Mouse (Mus musculus): ENCODE measurements at regions not wholly inside any gene's neighbourhood (a gene's known extent, or its start where the extent isn't known, plus 50 kb on each side); places are given as distances from the start of the nearest gene placed in this dataset.

GRCm38 (mm10) chr2:136617138-136617537, 96.1 kb upstream of the Snap25 start:
- WGBS = 85% methylated on average over 2 of the region's 2 CpGs
- no peaks in the 10 kb centered on the region for H3K36me3 ChIP-seq

DNA sequence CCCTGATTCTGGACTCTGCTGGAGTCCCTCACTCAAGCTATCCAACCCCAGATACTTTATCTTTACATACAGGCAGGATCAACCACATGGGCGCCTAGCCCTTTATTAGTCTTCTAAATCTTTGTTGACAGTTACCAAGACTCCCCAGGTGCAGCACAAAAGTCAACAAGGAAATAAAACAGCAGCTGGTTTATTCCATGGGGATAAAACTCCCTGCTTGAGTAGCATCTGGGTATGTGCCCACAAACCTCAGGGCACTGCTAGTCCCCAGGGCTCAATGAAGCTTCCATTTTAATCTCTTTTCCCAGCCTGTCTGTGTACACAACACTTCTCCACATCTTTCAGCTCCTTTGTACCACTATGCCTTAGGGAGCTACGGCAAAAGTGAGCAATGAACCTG, 95.1 kb upstream of the Snap25 start:
- Histone ChIP-seq H3K36me3 (no peaks in the 10 kb centered on the region), H3K4me3 (no peak overlapping the region), H3K4me2 (no peak overlapping the region), H3K4me1 (replicated peaks) (peaks cover 5% of the 10 kb centered on the region), H3K27ac (replicated peaks) (no peak overlapping the region), H3K9me3 (no peaks in the 10 kb centered on the region), H3K27me3 (no peaks in the 10 kb centered on the region), H3K9ac (no peak overlapping the region)
- 23% methylated on average over 2 of the region's 2 CpGs for WGBS
- ATAC-seq (ENCODE audit: low read depth) = 0 out of 2 replicates have a peak, but pooled peaks have one; percentile 40

More at GRCm38 (mm10) chr2:136617138-136617537, 96.1 kb upstream of the Snap25 start:
- Histone ChIP-seq H3K9me3 (no peaks in the 10 kb centered on the region), H3K4me3 (no peak overlapping the region), H3K27ac (replicated peaks) (no peak overlapping the region), H3K27me3 (no peaks in the 10 kb centered on the region), H3K9ac (no peak overlapping the region), H3K4me1 (replicated peaks) (peaks cover 5% of the 10 kb centered on the region), H3K4me2 (no peak overlapping the region)
- ATAC-seq (ENCODE audit: low read depth) = no peak

DNA sequence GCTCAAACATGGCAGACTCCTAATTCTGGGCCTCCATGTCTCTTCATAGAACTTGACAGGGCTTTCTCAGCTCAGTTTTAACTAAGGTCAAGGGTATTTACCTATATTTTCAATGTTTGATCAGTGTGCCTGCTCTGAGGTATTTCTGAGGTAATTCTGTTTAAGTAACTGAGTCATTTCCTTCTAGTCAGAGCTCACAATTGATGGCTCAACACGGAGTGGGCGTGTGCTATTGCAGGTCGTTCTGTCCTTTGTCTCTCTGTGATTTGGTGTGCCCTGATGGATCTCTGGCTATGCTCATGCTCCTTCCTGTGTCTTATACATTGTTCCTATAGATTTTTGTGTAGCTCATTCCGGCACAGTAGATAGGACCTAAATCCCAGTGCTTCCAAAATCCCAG, 92.9 kb upstream of the Snap25 start:
- Histone ChIP-seq H3K9ac (no peak overlapping the region), H3K36me3 (no peaks in the 10 kb centered on the region), H3K27ac (replicated peaks) (no peak overlapping the region), H3K4me3 (no peak overlapping the region), H3K9me3 (no peaks in the 10 kb centered on the region), H3K4me1 (replicated peaks) (peaks cover 5% of the 10 kb centered on the region), H3K27me3 (no peaks in the 10 kb centered on the region), H3K4me2 (no peak overlapping the region)
- 67% methylated on average over 4 of the region's 4 CpGs for WGBS
- ATAC-seq (ENCODE audit: low read depth) = no peak

GRCm38 (mm10) chr2:136620969-136621368, 92.3 kb upstream of the Snap25 start:
- Histone ChIP-seq H3K4me3 (no peak overlapping the region), H3K9me3 (no peaks in the 10 kb centered on the region), H3K9ac (no peak overlapping the region), H3K27me3 (no peaks in the 10 kb centered on the region), H3K4me2 (no peak overlapping the region), H3K4me1 (replicated peaks) (peaks cover 5% of the 10 kb centered on the region), H3K36me3 (no peaks in the 10 kb centered on the region), H3K27ac (replicated peaks) (no peak overlapping the region)
- ATAC-seq (ENCODE audit: low read depth) = no peak
- WGBS = 95% methylated on average over 4 of the region's 4 CpGs

DNA sequence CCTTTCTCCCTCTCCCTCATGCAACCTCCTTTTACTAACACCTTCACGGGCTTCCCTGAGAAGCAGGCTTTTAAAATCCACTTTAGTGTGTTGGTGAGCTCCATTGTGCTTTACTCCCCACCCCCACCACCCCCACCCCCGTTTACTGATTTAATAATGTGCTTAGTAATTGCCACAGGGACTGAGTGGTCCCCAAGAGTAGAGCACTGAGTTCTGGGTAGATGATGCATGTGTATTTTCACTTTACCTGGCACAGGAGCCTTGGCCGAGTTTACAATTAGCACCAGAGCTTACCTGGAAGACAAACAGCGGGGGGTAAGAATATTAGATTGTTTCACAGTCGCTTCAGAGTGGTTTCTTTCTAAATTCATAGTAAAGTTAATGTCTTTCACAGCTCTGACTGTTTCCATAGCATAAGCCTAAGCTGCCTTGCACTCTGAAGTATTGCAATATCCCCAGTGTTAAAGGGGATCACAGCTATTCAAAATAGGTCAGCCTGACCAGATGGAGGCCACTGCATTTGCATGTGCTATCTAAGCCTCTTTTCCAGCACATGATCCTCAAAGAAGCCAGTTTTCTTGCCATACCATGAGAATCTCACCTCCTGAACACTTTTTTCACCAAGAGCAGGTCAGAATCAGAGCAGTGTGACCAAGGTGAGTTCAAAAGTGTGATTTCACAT, 89.3 kb upstream of the Snap25 start:
- H3K4me2 ChIP-seq = no peak overlapping the region
- no peaks in the 10 kb centered on the region for H3K4me1 ChIP-seq (replicated peaks)
- ATAC-seq (ENCODE audit: low read depth) = no peak
- no peaks in the 10 kb centered on the region for H3K9me3 ChIP-seq
- no peaks in the 10 kb centered on the region for H3K27me3 ChIP-seq
- H3K4me3 ChIP-seq = no peak overlapping the region
- WGBS = 52% methylated on average over 5 of the region's 5 CpGs
- H3K36me3 ChIP-seq = no peaks in the 10 kb centered on the region
- 0 out of 2 replicates have a peak overlapping the region, but pooled peaks have one; percentile 10 for H3K27ac ChIP-seq (replicated peaks)
- H3K9ac ChIP-seq = no peak overlapping the region

- Histone ChIP-seq H3K36me3 (no peaks in the 10 kb centered on the region), H3K9me3 (no peaks in the 10 kb centered on the region), H3K27ac (replicated peaks) (no peak overlapping the region), H3K4me2 (no peak overlapping the region), H3K9ac (no peak overlapping the region), H3K27me3 (no peaks in the 10 kb centered on the region), H3K4me1 (replicated peaks) (no peaks in the 10 kb centered on the region), H3K4me3 (no peak overlapping the region)
- no peak for ATAC-seq (ENCODE audit: low read depth)
These were observed 88.8 kb upstream of the Snap25 start for GRCm38 (mm10) chr2:136624490-136624850.

- ATAC-seq (ENCODE audit: low read depth) = no peak
- H3K9me3 ChIP-seq = no peaks in the 10 kb centered on the region
- no peak overlapping the region for H3K9ac ChIP-seq
- no peaks in the 10 kb centered on the region for H3K36me3 ChIP-seq
- no peaks in the 10 kb centered on the region for H3K27me3 ChIP-seq
- no peak overlapping the region for H3K4me3 ChIP-seq
- no peaks in the 10 kb centered on the region for H3K4me1 ChIP-seq (replicated peaks)
- H3K27ac ChIP-seq (replicated peaks) = no peak overlapping the region
- 82% methylated on average over 3 of the region's 3 CpGs for WGBS
- H3K4me2 ChIP-seq = no peak overlapping the region
These were observed 66.3 kb upstream of the Snap25 start for GRCm38 (mm10) chr2:136646917-136647316.

DNA sequence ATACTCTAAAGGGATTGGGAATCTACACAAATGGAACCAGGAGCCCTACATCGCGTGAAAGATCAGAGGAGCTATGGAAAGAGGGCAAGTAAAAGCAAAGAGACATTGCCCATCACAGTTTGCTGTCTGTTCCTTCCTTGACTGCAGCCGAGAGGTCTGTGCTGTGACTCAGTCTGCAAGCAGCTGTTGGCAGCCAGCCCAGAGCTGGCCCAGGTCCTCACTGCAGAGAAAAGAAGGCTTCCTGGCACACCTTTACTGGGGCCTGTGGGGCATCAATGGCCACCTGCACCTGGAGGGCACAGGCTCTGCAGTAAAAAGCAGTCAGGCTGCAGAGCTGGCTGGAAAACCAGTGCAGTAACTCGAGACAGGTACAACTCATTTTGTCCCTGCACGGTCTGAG, 64.6 kb upstream of the Snap25 start:
- Histone ChIP-seq H3K27ac (replicated peaks) (no peak overlapping the region), H3K27me3 (no peaks in the 10 kb centered on the region), H3K9ac (no peak overlapping the region), H3K9me3 (no peaks in the 10 kb centered on the region), H3K4me3 (no peak overlapping the region), H3K4me2 (no peak overlapping the region), H3K36me3 (no peaks in the 10 kb centered on the region), H3K4me1 (replicated peaks) (no peaks in the 10 kb centered on the region)
- 82% methylated on average over 5 of the region's 5 CpGs for WGBS
- ATAC-seq (ENCODE audit: low read depth) = no peak

GRCm38 (mm10) chr2:136650721-136651120, 62.5 kb upstream of the Snap25 start:
- no peaks in the 10 kb centered on the region for H3K27me3 ChIP-seq
- no peak overlapping the region for H3K27ac ChIP-seq (replicated peaks)
- H3K4me1 ChIP-seq (replicated peaks) = no peaks in the 10 kb centered on the region
- no peak for ATAC-seq (ENCODE audit: low read depth)
- no peaks in the 10 kb centered on the region for H3K36me3 ChIP-seq
- H3K9me3 ChIP-seq = no peaks in the 10 kb centered on the region
- H3K9ac ChIP-seq = no peak overlapping the region
- H3K4me3 ChIP-seq = no peak overlapping the region
- 93% methylated on average over 1 of the region's 1 CpGs for WGBS
- no peak overlapping the region for H3K4me2 ChIP-seq

GRCm38 (mm10) chr2:136652206-136653003, 60.8 kb upstream of the Snap25 start:
- WGBS = 89% methylated on average over 5 of the region's 5 CpGs

More at GRCm38 (mm10) chr2:136652206-136653003, 60.8 kb upstream of the Snap25 start:
- Histone ChIP-seq H3K27ac (replicated peaks) (no peak overlapping the region), H3K4me3 (no peak overlapping the region), H3K4me1 (replicated peaks) (no peaks in the 10 kb centered on the region), H3K9me3 (no peaks in the 10 kb centered on the region), H3K9ac (no peak overlapping the region), H3K36me3 (no peaks in the 10 kb centered on the region), H3K4me2 (no peak overlapping the region), H3K27me3 (no peaks in the 10 kb centered on the region)
- no peak for ATAC-seq (ENCODE audit: low read depth)

Measured in neural tube, embryonic 13.5 days (tissue).